Mouse (Mus musculus): ENCODE results near the gene Oca2. TPM values are rescaled to one million over a fixed set of nuclear protein-coding genes. Genes with fewer than 3 reads are reported as not detected.

Oca2 gene
- polyA plus RNA-seq, 1 experiment from 2014 or later: not detected

DNA sequence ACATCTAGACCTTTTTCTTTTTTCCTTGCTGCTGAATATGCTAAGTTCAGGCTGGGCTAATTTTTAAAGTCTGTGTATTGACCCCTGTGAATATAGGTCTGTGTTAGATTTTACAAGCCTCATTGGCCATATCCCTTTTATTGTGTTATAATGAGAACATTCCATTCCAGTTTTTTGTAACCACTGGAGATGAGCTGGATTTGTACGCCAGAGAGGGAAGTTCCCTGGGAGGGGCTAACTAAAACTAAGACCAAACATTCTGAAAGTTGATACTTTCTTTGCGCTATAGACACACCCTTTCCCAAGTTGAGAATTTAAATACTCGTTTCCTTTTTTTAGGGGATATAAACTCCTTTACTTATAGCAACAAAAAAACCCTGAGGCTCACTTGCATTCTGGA, 34.7 kb upstream of the Oca2 start:
- no peak for ATAC-seq

DNA sequence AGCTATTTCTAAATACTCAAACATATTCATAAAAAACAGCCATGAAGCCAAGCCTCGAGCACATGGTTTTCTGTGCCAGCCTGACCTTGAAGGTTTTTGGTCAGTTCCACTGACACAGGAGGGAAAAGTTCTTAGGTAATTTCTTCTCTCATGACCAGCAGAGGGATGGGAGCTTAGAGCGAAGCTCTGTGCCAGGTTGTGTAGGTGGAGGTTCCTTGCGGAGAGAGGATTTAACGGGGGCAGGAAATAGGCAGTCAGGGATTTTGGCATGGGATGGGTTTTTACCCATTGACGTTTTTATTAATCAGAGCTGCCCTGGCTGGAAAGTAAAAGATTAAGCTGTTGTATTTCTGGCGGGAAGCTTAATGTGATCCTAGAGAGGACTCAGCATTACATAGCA, 18.7 kb upstream of the Oca2 start:
- Histone ChIP-seq H3K9ac (replicated peaks) (no peak overlapping the region), H3K27ac (ENCODE audit: low read depth) (no peak overlapping the region), H3K27me3 (ENCODE audit: insufficient read depth, low read length) (no peaks in the 10 kb centered on the region), H3K4me2 (ENCODE audit: low read depth, low read length) (no peak overlapping the region), H3K36me3 (replicated peaks; ENCODE audit: insufficient read depth, low read length) (peaks cover 73% of the 10 kb centered on the region), H3K9me3 (ENCODE audit: low read length) (no peaks in the 10 kb centered on the region), H3K4me1 (ENCODE audit: insufficient read depth) (no peaks in the 10 kb centered on the region), H3K4me3 (ENCODE audit: low read depth, low read length) (no peak overlapping the region)
- DNase-seq (no peak), ATAC-seq (no peak)
- WGBS (ENCODE audit: insufficient replicate concordance): 86% methylated on average over 6 of the region's 6 CpGs
- TF ChIP-seq CTCF (IDR thresholded peaks at IDR 0.05; ENCODE audit: low read depth): no peak

More for the DNA sequence above, 34.7 kb upstream of the Oca2 start:
- Histone ChIP-seq H3K9ac (replicated peaks) (no peak overlapping the region), H3K4me1 (ENCODE audit: insufficient read depth) (no peaks in the 10 kb centered on the region), H3K4me2 (ENCODE audit: low read depth, low read length) (no peak overlapping the region), H3K9me3 (ENCODE audit: low read length) (no peaks in the 10 kb centered on the region), H3K27me3 (ENCODE audit: insufficient read depth, low read length) (no peaks in the 10 kb centered on the region), H3K36me3 (replicated peaks; ENCODE audit: insufficient read depth, low read length) (peaks cover 65% of the 10 kb centered on the region), H3K27ac (ENCODE audit: low read depth) (no peak overlapping the region), H3K4me3 (ENCODE audit: low read depth, low read length) (no peak overlapping the region)
- 86% methylated on average over 3 of the region's 3 CpGs for WGBS (ENCODE audit: insufficient replicate concordance)
- no peak for TF ChIP-seq EP300 (IDR thresholded peaks at IDR 0.05; ENCODE audit: low read depth)
- no peak for TF ChIP-seq CTCF (IDR thresholded peaks at IDR 0.05; ENCODE audit: low read depth)
- DNase-seq: no peak

DNA sequence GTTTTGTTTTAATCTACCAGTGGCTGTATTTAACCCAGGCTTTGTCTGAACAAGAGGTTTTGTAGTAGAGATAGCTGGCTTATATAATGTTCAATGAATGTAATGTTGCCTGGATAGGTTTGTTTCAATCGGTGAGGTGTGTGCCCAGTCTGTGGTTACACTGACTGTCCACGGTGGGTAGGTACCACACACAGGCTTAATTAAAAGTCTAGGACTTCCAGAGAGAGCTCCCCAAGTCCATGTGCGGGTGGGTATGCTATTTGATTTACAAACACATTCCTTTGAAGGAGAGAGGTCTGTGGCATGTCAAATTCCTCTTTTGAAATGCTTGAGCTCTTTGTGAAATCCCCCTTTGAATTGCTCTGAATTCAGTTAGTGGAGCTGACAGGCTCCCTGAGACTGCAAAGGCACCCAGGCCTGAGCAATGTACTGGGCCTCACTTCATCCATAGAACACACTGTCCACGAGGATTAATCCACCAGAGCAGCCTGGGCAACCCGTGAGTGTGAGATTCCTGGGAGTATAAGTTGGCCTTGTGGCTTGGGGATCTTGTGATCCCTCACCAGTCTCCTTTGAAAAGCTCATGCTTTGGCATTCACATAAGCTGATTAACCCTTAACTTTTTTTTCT, 3.7 kb upstream of the Oca2 start:
- no peak for TF ChIP-seq EP300 (IDR thresholded peaks at IDR 0.05; ENCODE audit: low read depth)
- TF ChIP-seq CTCF (IDR thresholded peaks at IDR 0.05; ENCODE audit: low read depth): no peak
- Histone ChIP-seq H3K36me3 (replicated peaks; ENCODE audit: insufficient read depth, low read length) (peaks cover 3% of the 10 kb centered on the region), H3K9me3 (ENCODE audit: low read length) (no peaks in the 10 kb centered on the region), H3K4me1 (ENCODE audit: insufficient read depth) (no peaks in the 10 kb centered on the region), H3K27me3 (ENCODE audit: insufficient read depth, low read length) (no peaks in the 10 kb centered on the region), H3K9ac (replicated peaks) (no peak overlapping the region), H3K4me3 (ENCODE audit: low read depth, low read length) (no peak overlapping the region), H3K4me2 (ENCODE audit: low read depth, low read length) (no peak overlapping the region), H3K27ac (ENCODE audit: low read depth) (no peak overlapping the region)
- ATAC-seq (no peak), DNase-seq (no peak)
- 71% methylated on average over 5 of the region's 5 CpGs for WGBS (ENCODE audit: insufficient replicate concordance)

DNA sequence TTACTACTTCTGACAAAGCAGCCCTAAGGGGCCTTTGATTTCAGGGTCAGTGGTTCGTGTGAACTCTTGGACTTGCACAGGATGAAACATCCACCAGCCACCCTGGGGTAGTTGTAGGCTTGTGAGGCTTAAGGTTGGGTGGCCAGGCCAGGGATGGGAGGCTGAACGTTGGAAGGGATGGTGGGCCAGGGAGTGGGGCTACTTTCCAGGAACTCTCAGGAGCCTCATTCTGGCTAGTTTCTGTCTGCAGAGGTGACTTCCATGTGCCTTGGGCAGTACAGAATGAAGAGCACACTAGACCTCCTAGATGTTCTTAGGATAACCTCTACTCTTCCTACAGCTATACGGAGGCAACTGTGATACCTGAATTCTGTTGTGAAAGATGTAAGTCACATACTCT, 2.9 kb upstream of the Oca2 start:
- 87% methylated on average over 3 of the region's 3 CpGs for WGBS (ENCODE audit: insufficient replicate concordance)
- Histone ChIP-seq H3K9ac (replicated peaks) (no peak overlapping the region), H3K4me2 (ENCODE audit: low read depth, low read length) (no peak overlapping the region), H3K4me1 (ENCODE audit: insufficient read depth) (no peaks in the 10 kb centered on the region), H3K4me3 (ENCODE audit: low read depth, low read length) (no peak overlapping the region), H3K9me3 (ENCODE audit: low read length) (no peaks in the 10 kb centered on the region), H3K27me3 (ENCODE audit: insufficient read depth, low read length) (no peaks in the 10 kb centered on the region), H3K36me3 (replicated peaks; ENCODE audit: insufficient read depth, low read length) (no peaks in the 10 kb centered on the region), H3K27ac (ENCODE audit: low read depth) (no peak overlapping the region)
- no peak for TF ChIP-seq EP300 (IDR thresholded peaks at IDR 0.05; ENCODE audit: low read depth)
- no peak for TF ChIP-seq CTCF (IDR thresholded peaks at IDR 0.05; ENCODE audit: low read depth)
- no peak for DNase-seq
- no peak for ATAC-seq

DNA sequence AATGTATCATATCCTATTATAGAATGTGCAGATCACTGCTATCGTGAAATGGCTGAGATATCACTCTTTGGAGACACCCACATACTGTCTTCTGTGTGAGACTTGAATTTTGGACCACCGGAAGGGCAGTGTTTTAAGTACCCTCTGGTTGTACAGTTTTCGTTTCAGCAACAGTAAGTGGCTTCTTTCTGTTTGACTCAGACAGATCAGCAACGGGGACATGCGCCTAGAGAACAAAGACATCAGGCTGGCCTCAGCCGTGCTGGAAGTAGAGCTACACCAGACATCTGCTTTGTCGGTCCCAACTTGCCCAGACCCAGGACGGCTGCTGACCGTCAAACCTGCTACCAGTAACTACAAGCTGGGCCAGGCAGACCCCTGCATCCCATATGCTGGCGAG, 15.0 kb downstream of the Oca2 start:
- ATAC-seq: no peak
- WGBS (ENCODE audit: insufficient replicate concordance): 79% methylated on average over 10 of the region's 10 CpGs
- H3K36me3 ChIP-seq (replicated peaks; ENCODE audit: insufficient read depth, low read length): no peaks in the 10 kb centered on the region

DNA sequence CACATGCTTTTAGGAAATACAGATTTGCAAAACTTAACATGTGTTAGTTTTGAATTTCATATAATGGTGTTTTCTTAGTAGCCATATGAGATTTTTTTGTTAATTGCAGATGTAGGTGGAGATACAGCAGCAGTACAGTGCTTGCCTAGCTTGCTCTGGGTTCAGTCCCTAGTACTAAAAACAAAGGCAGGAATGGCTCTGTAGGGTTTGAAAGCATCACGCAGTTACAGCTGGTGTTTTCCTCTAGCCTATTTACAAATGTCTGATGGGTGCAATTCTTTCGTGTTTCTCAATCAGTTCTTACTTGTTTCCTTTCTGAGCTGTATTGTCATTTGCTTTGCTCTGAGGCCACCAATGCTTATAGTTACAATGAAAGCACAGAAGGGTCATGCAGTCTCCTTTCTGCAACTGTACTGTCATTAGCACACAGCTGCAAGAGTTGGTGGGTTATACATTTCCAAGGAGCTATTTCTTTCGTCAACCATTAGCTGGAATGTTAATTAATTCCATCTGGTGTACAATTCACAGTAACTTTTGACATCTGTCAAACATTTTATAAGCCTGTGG, 18.4 kb downstream of the Oca2 start:
- H3K27ac ChIP-seq (ENCODE audit: low read depth): no peak overlapping the region
- no peaks in the 10 kb centered on the region for H3K4me1 ChIP-seq (ENCODE audit: insufficient read depth)
- no peak for DNase-seq
- no peak for ATAC-seq
- no peaks in the 10 kb centered on the region for H3K27me3 ChIP-seq (ENCODE audit: insufficient read depth, low read length)
- no peak overlapping the region for H3K4me2 ChIP-seq (ENCODE audit: low read depth, low read length)
- H3K9me3 ChIP-seq (ENCODE audit: low read length): no peaks in the 10 kb centered on the region
- H3K9ac ChIP-seq (replicated peaks): no peak overlapping the region
- WGBS (ENCODE audit: insufficient replicate concordance): 77% methylated on average over 3 of the region's 3 CpGs
- no peak for TF ChIP-seq CTCF (IDR thresholded peaks at IDR 0.05; ENCODE audit: low read depth)
- TF ChIP-seq EP300 (IDR thresholded peaks at IDR 0.05; ENCODE audit: low read depth): no peak
- H3K36me3 ChIP-seq (replicated peaks; ENCODE audit: insufficient read depth, low read length): no peaks in the 10 kb centered on the region
- no peak overlapping the region for H3K4me3 ChIP-seq (ENCODE audit: low read depth, low read length)

More for the DNA sequence above, 15.0 kb downstream of the Oca2 start:
- Histone ChIP-seq H3K27me3 (ENCODE audit: insufficient read depth, low read length) (no peaks in the 10 kb centered on the region), H3K9me3 (ENCODE audit: low read length) (no peaks in the 10 kb centered on the region), H3K4me1 (ENCODE audit: insufficient read depth) (no peaks in the 10 kb centered on the region), H3K4me2 (ENCODE audit: low read depth, low read length) (no peak overlapping the region), H3K27ac (ENCODE audit: low read depth) (no peak overlapping the region), H3K4me3 (ENCODE audit: low read depth, low read length) (no peak overlapping the region), H3K9ac (replicated peaks) (no peak overlapping the region)
- no peak for TF ChIP-seq CTCF (IDR thresholded peaks at IDR 0.05; ENCODE audit: low read depth)
- TF ChIP-seq EP300 (IDR thresholded peaks at IDR 0.05; ENCODE audit: low read depth): no peak
- no peak for DNase-seq
